31 mouse cellular contexts compared by ENCODE assay signal in genomic region chr5:21295683-21296082, GRCm38 (mm10).
DNase-seq lines count a peak whose midpoint lies in the region; ATAC-seq and TF ChIP-seq lines count a peak whose summit lies in the region.
"Had no signal": no experiment of that assay in that cellular context is flagged by ENCODE, and none has a peak within 500 bp of the region (broad histone marks: within the 10 kb centered on the region; RNA-seq: fewer than 3 reads in every experiment).

No protein-coding gene starts in this region.

- 92% methylated on average over 8 of the region's 8 CpGs for WGBS in forebrain, embryonic 14.5 days
- WGBS in hindbrain, embryonic 16.5 days: 87% methylated on average over 8 of the region's 8 CpGs

- no peak overlapping the region for H3K4me2 ChIP-seq in forebrain, embryonic 14.5 days (ENCODE audit: low read length)
- H3K4me2 ChIP-seq in hindbrain, embryonic 16.5 days (ENCODE audit: low read length): no peak overlapping the region
- H3K4me2 ChIP-seq: forebrain, embryonic 12.5 days; heart, embryonic 12.5 days; hindbrain, embryonic 15.5 days; limb, embryonic 15.5 days; liver, embryonic 15.5 days; lung, embryonic 15.5 days; neural tube, embryonic 15.5 days had no signal

- peaks cover 0 to 4% of the 10 kb centered on the region in 2 experiments; a peak in 2 of 4 replicates for H3K4me1 ChIP-seq in MEL (ENCODE audit: control insufficient read depth in 1 of 2, insufficient read depth in 2 of 2, low read length in 2 of 2)
- no peaks in the 10 kb centered on the region for H3K4me1 ChIP-seq in forebrain, embryonic 14.5 days (ENCODE audit: control insufficient read depth, insufficient read depth, low read length)
- H3K4me1 ChIP-seq in hindbrain, embryonic 16.5 days (ENCODE audit: control insufficient read depth, insufficient read depth, low read depth, low read length): no peaks in the 10 kb centered on the region
- H3K4me1 ChIP-seq: forebrain, embryonic 12.5 days; limb, embryonic 10.5 days; limb, embryonic 15.5 days; liver, embryonic 15.5 days; lung, embryonic 15.5 days; neural tube, embryonic 15.5 days had no signal

- TF ChIP-seq POLR2A in MEL (IDR thresholded peaks at IDR 0.05; ENCODE audit: control insufficient read depth in 1 of 2, insufficient read depth in 1 of 2, low read depth in 1 of 2, low read length in 2 of 2, poor library complexity in 1 of 2): no peak

- TF ChIP-seq RAD21 in MEL (IDR thresholded peaks at IDR 0.05; ENCODE audit: low read depth, low read length): no peak

- no peak overlapping the region for H3K27ac ChIP-seq in MEL (ENCODE audit: control insufficient read depth, low read depth, low read length)
- no peak overlapping the region for H3K27ac ChIP-seq in forebrain, embryonic 14.5 days (ENCODE audit: low read depth, low read length)
- H3K27ac ChIP-seq in hindbrain, embryonic 16.5 days (ENCODE audit: low read depth, low read length): no peak overlapping the region
- H3K27ac ChIP-seq: forebrain, embryonic 12.5 days; hindbrain, embryonic 15.5 days; limb, embryonic 10.5 days; limb, embryonic 15.5 days; liver, embryonic 15.5 days; lung, embryonic 15.5 days; neural tube, embryonic 15.5 days had no signal

- no peaks in the 10 kb centered on the region for H3K79me2 ChIP-seq in MEL (ENCODE audit: control insufficient read depth, insufficient read depth, low read length, poor library complexity)

- no peaks in the 10 kb centered on the region for H3K27me3 ChIP-seq in MEL (ENCODE audit: control insufficient read depth in 1 of 2, insufficient read depth in 2 of 2, low read length in 2 of 2)
- no peaks in the 10 kb centered on the region for H3K27me3 ChIP-seq in forebrain, embryonic 14.5 days (replicated peaks; ENCODE audit: control insufficient read depth, insufficient read depth, low read length)
- H3K27me3 ChIP-seq in hindbrain, embryonic 16.5 days (replicated peaks; ENCODE audit: control insufficient read depth, insufficient read depth, low read length): no peaks in the 10 kb centered on the region
- H3K27me3 ChIP-seq: forebrain, embryonic 12.5 days; heart, embryonic 12.5 days; hindbrain, embryonic 15.5 days; limb, embryonic 15.5 days; liver, embryonic 15.5 days; lung, embryonic 15.5 days; neural tube, embryonic 15.5 days had no signal

- no peaks in the 10 kb centered on the region for H3K9me3 ChIP-seq in MEL (replicated peaks; ENCODE audit: insufficient read depth, low read length)
- H3K9me3 ChIP-seq in forebrain, embryonic 14.5 days (replicated peaks; ENCODE audit: control insufficient read depth, low read length): no peaks in the 10 kb centered on the region
- no peaks in the 10 kb centered on the region for H3K9me3 ChIP-seq in hindbrain, embryonic 16.5 days (ENCODE audit: control insufficient read depth, low read length)
- H3K9me3 ChIP-seq: forebrain, embryonic 12.5 days; heart, embryonic 12.5 days; hindbrain, embryonic 15.5 days; limb, embryonic 10.5 days; limb, embryonic 15.5 days; liver, embryonic 15.5 days; lung, embryonic 15.5 days; neural tube, embryonic 15.5 days had no signal

- H3K9ac ChIP-seq in MEL (ENCODE audit: control insufficient read depth, low read depth, low read length, poor library complexity, severe bottlenecking): 0 out of 2 replicates have a peak overlapping the region, but pooled peaks have one; percentile 25
- no peak overlapping the region for H3K9ac ChIP-seq in forebrain, embryonic 14.5 days (ENCODE audit: low read length)
- no peak overlapping the region for H3K9ac ChIP-seq in hindbrain, embryonic 16.5 days (ENCODE audit: low read depth, low read length)
- H3K9ac ChIP-seq: forebrain, embryonic 12.5 days; heart, embryonic 12.5 days; hindbrain, embryonic 15.5 days; limb, embryonic 15.5 days; liver, embryonic 15.5 days; lung, embryonic 15.5 days; neural tube, embryonic 15.5 days had no signal

- TF ChIP-seq EP300 in MEL (IDR thresholded peaks at IDR 0.05; ENCODE audit: low read depth in 1 of 2, low read length in 2 of 2): no peak

- no peaks in the 10 kb centered on the region for H3K36me3 ChIP-seq in MEL (ENCODE audit: control insufficient read depth in 1 of 2, insufficient read depth in 2 of 2, low read length in 2 of 2)
- H3K36me3 ChIP-seq in forebrain, embryonic 14.5 days (ENCODE audit: control insufficient read depth, insufficient read depth, low read length): no peaks in the 10 kb centered on the region
- H3K36me3 ChIP-seq in hindbrain, embryonic 16.5 days (ENCODE audit: control insufficient read depth, insufficient read depth, low read length): no peaks in the 10 kb centered on the region
- H3K36me3 ChIP-seq: forebrain, embryonic 12.5 days; heart, embryonic 12.5 days; hindbrain, embryonic 15.5 days; limb, embryonic 10.5 days; limb, embryonic 15.5 days; liver, embryonic 15.5 days; lung, embryonic 15.5 days; neural tube, embryonic 15.5 days had no signal

- H3K4me3 ChIP-seq in MEL (ENCODE audit: control insufficient read depth in 1 of 2, insufficient read depth in 1 of 2, low read depth in 2 of 2, low read length in 2 of 2): peak overlapping the region; percentile 49 to 54; a peak in 3 of 4 replicates
- no peak overlapping the region for H3K4me3 ChIP-seq in forebrain, embryonic 14.5 days (ENCODE audit: low read depth, low read length)
- H3K4me3 ChIP-seq in hindbrain, embryonic 16.5 days (ENCODE audit: low read length): no peak overlapping the region
- H3K4me3 ChIP-seq: erythroblast, embryonic 14.5 days; forebrain, embryonic 12.5 days; heart, embryonic 12.5 days; hindbrain, embryonic 15.5 days; limb, embryonic 10.5 days; limb, embryonic 15.5 days; liver, embryonic 15.5 days; lung, embryonic 15.5 days; neural tube, embryonic 15.5 days had no signal

- ATAC-seq in megakaryocyte, adult 5-6 weeks (ENCODE audit: poor library complexity, severe bottlenecking): peak; percentile 68; the same call in 1 of the 2 replicates
- no peak for ATAC-seq in forebrain, embryonic 14.5 days
- no peak for ATAC-seq in hindbrain, embryonic 16.5 days
- ATAC-seq: activated CD4-positive, CD25-positive, alpha-beta regulatory T cell, adult 4 months had no signal

- DNase-seq in spleen, postnatal 36 days (ENCODE audit: low spot score in 2 of 2): peak; percentile 63 to 70
- DNase-seq in spleen, postnatal 4 days (ENCODE audit: low spot score in 2 of 2): no peak
- DNase-seq in MEL (ENCODE audit: low read depth, low spot score): peak; percentile 60
- DNase-seq in forebrain, embryonic 14.5 days (ENCODE audit: low spot score): no peak
- no peak for DNase-seq in layer of hippocampus, adult 18-20 months (ENCODE audit: low spot score in 2 of 2)
- DNase-seq: adrenal gland, adult 2 months; adrenal gland, postnatal 36 days; cerebellum, adult 18-20 months; cerebellum, postnatal 10 days; gastrocnemius, postnatal 14 days; heart, adult 18-20 months; heart, postnatal 4 days; kidney, adult 2 months; kidney, postnatal 4 days; layer of hippocampus, postnatal 36 days; lung, postnatal 4 days; midbrain, embryonic 14.5 days; thymus, adult 2 months; thymus, postnatal 36 days had no signal

- TF ChIP-seq CTCF in MEL (IDR thresholded peaks at IDR 0.05 in 2 of 3, conservative IDR thresholded peaks at IDR 0.05 in 1 of 3; ENCODE audit: control insufficient read depth in 1 of 3, insufficient read depth in 1 of 3, low read depth in 2 of 3, low read length in 3 of 3, poor library complexity in 1 of 3, severe bottlenecking in 1 of 3): no peak

TF ChIP-seq in MEL, 35 proteins besides CTCF, POLR2A, EP300 and RAD21:
- TF ChIP-seq USF1 (IDR thresholded peaks at IDR 0.05; ENCODE audit: low read depth, low read length) (no peak), MYB (IDR thresholded peaks at IDR 0.05; ENCODE audit: low read depth, low read length) (no peak), MAZ (IDR thresholded peaks at IDR 0.05; ENCODE audit: low read depth, low read length) (0 out of 2 replicates have a peak, but pooled peaks have one; percentile 43)
TF ChIP-seq in MEL: peak in this region for 1.

Comparison
In these comparisons a context has a peak if more than half of its experiments do, and no peak if none do; other contexts are left out.
1. DNase-seq: peak in spleen, postnatal 36 days (2 of 2) and MEL (single experiment); none in spleen, postnatal 4 days (0 of 2), forebrain, embryonic 14.5 days (single experiment) and layer of hippocampus, adult 18-20 months (0 of 2).
2. H3K4me3 ChIP-seq: peak in MEL (2 of 2); none in forebrain, embryonic 14.5 days (single experiment) and hindbrain, embryonic 16.5 days (single experiment).